Mouse (Mus musculus): Measurements from ENCODE around the gene Cyp4f40.
"Not testable (repeated sequence)": the region's sequence is repeated elsewhere in the genome, so short reads cannot be mapped to it uniquely, and the experiment has no call there.

Gene Cyp4f40

GRCm38 (mm10) chr17:32658712-32659111 is at the start of gene Cyp4f40:
Cyp4f40 (plus strand) TSS chr17:32658900.
- no peak for DNase-seq

DNA sequence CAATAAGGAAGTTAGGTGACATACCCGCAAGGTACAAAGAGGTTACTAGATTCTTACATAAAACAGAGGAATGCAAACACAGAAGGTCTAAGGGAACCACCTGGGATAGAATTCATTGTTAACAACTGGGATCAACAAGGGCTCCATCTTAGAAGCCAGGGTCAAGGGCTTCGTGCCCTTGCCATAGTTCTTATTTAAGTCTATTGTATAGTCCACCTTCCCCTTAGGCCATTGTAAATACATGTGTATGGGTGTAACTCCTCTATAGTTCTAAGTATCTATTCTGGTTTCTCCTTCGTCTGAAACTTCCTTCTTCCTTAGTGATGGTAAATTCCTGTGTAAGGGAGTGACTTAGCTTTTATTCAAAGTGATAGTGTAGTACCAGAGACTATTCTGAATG is 48.5 kb upstream of the Cyp4f40 start:
- not testable (repeated sequence) for DNase-seq

DNA sequence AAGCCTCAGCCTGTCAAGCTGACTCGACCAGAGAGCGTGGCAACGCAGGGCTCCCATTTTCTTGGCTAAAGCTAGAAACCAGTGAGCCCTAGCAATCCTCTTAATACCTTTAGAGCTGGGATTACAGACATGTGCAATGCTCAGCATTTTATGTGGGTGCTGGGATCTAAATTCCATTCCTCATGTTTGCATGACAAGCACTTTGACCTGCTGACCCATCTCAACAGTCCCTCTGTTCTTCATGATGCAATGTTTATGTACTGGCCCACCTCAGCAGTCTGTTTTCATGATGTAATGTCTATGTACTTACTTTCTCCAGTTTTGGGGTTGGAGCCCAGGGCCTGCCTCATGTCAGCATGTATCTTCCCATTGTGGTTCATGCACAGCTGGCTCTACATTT is 47.8 kb upstream of the Cyp4f40 start:
- no peak for DNase-seq

GRCm38 (mm10) chr17:32612417-32612816 is 46.3 kb upstream of the Cyp4f40 start:
- DNase-seq, result no peak

GRCm38 (mm10) chr17:32617252-32617651 is 41.4 kb upstream of the Cyp4f40 start:
- no peak for DNase-seq

GRCm38 (mm10) chr17:32621018-32621417 is 37.7 kb upstream of the Cyp4f40 start, which contains the start of gene Cyp4f37:
Cyp4f37 (plus strand) TSS chr17:32621309.
- DNase-seq, result not testable (repeated sequence)

GRCm38 (mm10) chr17:32629726-32630125 is 29.0 kb upstream of the Cyp4f40 start:
- not testable (repeated sequence) for DNase-seq

GRCm38 (mm10) chr17:32631936-32632335 is 26.8 kb upstream of the Cyp4f40 start:
- no peak for DNase-seq

- DNase-seq, result not testable (repeated sequence)
Measured at GRCm38 (mm10) chr17:32634242-32634971, 24.3 kb upstream of the Cyp4f40 start.

DNA sequence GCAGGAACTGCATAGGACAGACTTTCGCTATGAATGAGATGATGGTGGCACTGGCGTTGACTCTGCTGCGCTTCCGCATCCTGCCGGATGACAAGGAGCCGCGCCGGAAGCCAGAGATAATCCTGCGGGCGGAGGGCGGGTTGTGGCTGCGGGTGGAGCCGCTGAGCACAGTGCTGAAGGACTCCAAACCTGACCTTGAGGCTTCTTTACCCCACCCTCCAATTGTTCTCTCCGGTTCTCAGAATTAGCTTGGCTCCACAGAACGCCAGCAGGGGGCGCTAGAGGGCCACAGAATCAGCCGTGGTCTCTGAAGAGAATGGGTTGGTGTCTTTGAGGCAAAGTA is 23.8 kb upstream of the Cyp4f40 start:
- DNase-seq, result peak; percentile 87

DNA sequence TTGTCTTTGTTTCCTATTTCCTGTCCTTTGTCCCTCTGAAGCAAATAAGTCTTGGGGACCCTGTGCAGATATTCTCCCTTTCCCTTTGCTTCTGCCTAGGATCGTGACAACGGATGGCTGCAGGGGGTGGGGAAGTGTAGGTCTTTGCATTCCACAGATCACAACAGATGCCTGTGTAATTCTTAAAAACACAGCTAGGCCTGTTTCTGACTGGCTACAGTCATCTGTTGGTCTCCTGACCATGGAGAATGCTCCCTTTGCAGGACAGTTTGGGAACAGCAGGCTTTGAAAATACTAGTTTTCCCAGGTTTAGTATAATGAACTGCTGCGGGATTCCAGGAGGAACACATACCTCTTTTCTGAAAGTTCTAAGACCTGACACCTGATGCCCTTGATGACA is 22.4 kb upstream of the Cyp4f40 start:
- no peak for DNase-seq

GRCm38 (mm10) chr17:32637151-32637550 is 21.5 kb upstream of the Cyp4f40 start:
- no peak for DNase-seq

DNA sequence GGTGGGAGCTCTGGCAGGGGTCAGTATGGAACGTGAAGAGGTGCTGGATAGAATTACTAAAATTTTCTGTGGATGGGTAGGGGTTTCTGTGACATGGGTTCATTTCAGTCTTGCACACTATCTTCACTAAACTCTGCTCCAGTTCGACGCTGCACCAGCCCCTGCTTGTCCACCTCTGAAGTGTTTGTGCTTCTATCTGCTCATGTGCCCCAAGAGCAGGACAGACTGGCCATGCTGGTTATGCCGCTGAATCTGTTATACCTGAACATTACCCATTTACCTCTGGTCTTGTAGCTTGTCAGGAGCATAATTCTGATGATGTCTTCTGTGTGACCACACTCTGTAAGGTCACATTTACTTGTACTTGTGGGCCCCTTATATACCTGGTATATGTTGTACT is 12.1 kb upstream of the Cyp4f40 start:
- no peak for DNase-seq

- no peak for DNase-seq
Measured at GRCm38 (mm10) chr17:32653860-32654259, 4.8 kb upstream of the Cyp4f40 start.

- DNase-seq, result no peak
Measured at GRCm38 (mm10) chr17:32657041-32657440, 1.7 kb upstream of the Cyp4f40 start.

DNA sequence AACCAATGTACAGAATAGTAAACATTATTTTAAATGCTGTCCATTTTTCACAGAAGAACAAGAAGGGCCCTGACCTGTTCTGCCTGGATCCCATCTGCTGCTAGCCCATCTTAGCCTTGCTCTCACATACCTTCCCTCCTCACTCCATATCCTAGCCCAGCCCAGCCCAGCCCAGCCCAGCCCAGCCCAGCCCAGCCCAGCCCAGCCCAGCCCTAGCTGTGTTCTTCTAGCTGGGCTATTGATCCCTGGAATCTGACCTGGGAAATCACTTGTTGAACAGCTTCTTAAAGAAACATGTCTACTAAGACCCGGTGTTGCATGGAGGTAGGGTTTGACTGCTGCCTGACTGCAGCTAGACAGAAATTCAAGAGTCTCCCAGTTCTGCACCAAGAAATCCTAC is 454 bp upstream of the Cyp4f40 start:
- no peak for DNase-seq

DNA sequence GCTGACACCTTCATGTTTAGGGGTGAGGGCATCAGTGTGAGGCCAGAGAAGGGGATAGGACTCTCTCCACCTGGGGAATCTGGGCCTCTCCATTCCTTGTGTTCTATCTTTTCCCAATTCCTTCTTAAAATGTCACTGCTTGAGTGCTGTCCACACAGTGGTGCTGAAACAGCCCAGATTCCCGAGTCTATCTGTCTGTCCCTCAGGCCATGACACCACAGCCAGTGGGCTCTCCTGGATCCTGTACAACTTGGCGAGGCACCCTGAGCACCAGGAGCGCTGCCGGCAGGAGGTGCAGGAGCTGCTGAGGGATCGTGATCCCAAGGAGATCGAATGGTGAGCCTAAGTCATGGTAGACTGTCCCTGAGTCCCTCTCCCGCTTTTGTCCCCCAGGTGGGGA is 15.3 kb downstream of the Cyp4f40 start:
- no peak for DNase-seq

DNA sequence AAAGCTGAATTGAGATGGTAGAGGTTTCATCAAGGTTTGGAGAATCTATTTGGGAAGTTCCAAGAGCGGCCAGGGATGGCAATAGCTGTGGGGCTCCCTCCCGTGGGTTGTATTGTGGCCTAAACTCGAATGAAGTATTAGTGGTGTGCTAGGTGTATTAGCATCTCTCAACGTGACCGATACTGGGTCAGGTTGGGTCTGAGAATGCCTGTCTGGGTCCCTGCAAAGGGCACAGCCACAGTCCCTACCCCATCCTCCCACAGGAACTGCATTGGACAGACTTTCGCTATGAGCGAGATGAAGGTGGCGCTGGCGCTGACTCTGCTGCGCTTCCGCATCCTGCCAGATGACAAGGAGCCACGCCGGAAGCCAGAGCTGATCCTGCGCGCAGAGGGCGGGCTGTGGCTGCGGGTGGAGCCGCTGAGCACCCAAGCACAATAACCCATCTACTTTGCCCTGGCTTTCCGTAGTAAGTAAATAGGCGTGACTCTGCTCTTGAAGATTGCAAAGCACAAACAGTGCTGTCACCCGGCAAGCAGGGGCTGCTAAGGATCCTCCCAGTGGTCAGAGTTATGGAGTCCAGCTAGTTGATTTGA is 17.4 kb downstream of the Cyp4f40 start:
- peak; percentile 42 for DNase-seq

DNA sequence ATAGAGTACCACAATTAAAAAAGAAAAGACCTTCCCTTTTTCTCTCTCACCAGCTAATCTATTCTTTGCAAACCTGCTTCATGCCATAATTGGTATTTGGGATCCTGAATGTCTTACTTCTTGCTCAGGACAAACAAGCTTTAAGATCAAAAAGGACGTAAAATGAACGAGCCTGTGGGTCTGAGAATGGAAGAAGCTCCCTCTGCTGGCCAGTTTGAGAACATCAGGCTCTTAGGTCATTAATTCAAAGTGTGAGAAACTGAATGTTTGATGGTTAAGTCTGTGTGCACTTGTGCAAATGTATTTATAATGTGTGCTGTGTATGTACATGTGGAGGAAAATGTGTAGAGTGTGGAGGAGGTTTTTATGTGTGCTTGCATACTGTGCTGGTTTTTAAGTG is 21.7 kb downstream of the Cyp4f40 start:
- peak; percentile 67 for DNase-seq

DNA sequence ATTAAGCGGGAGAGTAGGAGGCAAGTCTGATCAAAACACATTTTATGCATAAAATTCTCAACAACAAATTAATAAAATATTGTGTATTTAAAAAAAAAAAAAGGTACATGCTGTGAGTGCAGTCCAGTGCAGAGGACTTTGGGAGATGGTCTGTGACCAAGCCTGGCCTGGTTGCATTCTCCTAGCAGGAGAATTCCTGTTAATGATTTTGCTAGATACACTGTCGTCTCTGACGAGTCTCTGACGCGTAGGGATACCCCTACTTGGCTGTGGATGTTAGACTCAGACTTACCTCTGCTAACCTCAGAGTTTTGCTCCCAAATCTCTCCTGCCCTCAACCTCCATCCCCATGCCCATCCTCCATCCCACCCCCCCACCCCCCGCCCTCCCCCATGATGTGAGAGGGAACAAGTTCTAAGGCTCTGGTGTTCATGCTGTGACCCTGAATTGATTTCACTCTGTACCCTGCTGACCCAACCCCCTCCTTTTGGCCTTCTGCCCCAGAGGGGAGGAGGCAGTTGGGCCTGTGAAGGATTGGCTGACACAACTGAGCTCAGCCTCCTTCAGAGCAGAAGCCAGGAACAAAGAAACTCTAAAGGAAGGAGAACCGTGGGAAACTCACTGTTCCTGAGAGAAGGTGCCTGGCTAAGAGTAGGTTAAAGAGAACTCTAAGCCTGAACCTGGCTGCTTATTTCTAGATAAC is 26.5 kb downstream of the Cyp4f40 start, which contains the start of gene Cyp4f15:
Gene Cyp4f15 (plus strand): TSS at position 580 of the 703 bp plus-strand sequence.
- no peak for DNase-seq

DNA sequence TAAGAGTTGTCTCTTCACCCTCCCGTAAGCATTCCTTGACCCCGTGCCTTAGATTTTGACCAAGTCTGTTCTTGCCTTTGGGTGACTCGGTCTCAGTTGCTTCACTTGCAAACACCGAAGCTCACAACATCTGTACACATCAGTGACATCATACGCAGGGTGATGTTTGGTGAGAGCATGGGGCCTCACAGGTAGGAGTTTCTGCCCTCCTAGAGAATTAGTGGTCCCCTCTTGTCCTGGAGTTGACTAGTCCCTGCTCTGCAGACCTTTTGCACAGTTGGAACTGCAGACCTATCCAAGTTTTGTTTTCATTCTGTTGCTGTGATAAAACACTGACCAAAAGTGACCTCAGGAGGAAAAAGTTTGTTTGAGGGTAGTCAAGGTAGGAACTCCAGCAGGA is 28.0 kb downstream of the Cyp4f40 start:
- no peak for DNase-seq

GRCm38 (mm10) chr17:32690959-32691358 is 32.3 kb downstream of the Cyp4f40 start:
- no peak for DNase-seq

- peak; percentile 53 for DNase-seq
Measured at GRCm38 (mm10) chr17:32702826-32703225, 44.1 kb downstream of the Cyp4f40 start.

DNA sequence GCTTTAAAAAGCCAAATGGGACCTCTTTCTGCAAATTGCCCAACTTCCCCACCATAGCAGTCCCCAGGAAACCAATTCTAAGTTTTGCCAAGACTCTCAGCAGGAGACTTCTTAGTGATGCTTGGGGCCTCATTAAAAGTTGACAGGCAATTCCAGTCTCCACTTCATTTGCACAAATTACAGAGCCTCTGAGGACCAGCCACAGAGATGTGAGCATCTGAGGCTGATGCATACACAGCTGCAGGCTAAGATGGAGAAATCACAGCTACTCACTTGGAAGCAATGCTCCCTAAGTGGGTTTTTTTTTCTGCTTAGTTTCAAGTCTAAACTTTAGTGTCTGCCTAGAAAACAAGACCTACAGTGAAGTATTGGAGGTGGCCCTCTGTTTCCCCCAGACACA is 51.8 kb downstream of the Cyp4f40 start:
- not testable (repeated sequence) for DNase-seq

All from thymus, postnatal 14 days (tissue).